Mouse (Mus musculus) ES-Bruce4 (cell line): ENCODE data around the gene Cntn2.

Source experiments
- CTCF ChIP-seq: IDR thresholded peaks from one replicate; pipeline ENCODE4 v1.8.1; 2011; ENCODE audit warnings: low read depth, low read length
- POLR2A ChIP-seq: IDR thresholded peaks from one replicate; pipeline ENCODE4 v1.8.1; 2011; ENCODE audit warnings: low read length; ENCODE audit not compliant: insufficient read depth

DNA sequence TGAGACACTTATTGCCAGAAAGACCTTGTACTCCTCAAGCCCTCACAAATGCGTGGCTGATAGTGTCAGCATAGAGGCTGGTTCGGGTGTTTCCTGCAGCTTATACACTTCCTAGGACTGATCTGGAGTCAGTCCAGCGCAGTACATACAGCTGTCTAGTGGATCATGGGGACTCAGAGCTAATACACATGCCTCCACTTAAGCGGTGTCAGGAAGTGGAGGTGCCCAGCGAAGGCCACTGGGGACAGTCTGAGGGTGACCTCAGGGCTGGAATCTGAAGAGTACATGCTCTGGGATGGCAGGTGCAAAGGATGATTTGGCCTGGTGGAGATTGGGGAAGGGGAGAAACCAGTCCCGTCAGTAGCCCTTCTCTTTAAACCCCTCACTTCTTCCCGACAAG is 2.4 kb downstream of the Cntn2 start:
- TF ChIP-seq POLR2A (no peak), CTCF (no peak)
